Mouse (Mus musculus) heart, adult 11 months (tissue): Measurements from ENCODE around the gene Ap5z1.
A peak's percentile ranks its signal among the peaks of the same experiment; 100 is the strongest.

Experiments used
- DNase-seq: peaks from one replicate; pipeline ENCODE4 v3.0.0; 2022

Ap5z1 gene

DNA sequence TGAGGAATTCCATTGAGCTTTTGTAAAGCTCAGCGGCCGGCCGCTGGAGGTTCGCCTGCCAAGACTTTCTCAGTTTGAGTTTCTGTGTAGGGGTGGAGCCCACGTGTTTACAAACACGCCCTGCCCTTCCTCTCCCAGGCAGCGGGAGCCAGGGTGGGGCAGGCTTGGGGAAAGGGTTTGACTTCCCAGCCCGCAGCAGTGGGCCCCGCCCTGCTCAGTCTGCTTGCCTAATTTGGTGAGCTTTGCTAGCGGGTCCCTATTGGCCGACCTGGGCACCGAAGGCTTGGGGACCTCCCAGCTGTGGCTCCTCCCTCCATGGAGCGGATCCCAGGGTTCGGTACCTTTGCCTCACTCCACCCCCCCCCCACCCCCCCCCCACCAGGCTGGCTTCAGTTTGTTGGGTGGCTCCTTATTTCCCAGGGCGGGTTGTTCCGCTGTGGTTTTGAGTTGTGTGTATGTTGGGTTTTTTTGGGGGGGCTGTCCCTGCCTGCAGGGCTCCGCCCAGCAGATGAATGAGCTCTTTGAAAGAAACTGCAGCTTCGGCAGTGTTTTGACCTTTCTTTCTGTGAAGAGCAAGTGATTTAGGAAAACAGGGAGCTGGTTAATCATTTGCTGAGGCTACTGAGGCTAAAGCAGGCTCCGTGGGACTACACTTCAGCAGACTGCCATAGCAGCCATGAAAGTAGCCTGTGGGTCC, 23.1 kb upstream of the Ap5z1 start:
- peak; percentile 100 for DNase-seq

DNA sequence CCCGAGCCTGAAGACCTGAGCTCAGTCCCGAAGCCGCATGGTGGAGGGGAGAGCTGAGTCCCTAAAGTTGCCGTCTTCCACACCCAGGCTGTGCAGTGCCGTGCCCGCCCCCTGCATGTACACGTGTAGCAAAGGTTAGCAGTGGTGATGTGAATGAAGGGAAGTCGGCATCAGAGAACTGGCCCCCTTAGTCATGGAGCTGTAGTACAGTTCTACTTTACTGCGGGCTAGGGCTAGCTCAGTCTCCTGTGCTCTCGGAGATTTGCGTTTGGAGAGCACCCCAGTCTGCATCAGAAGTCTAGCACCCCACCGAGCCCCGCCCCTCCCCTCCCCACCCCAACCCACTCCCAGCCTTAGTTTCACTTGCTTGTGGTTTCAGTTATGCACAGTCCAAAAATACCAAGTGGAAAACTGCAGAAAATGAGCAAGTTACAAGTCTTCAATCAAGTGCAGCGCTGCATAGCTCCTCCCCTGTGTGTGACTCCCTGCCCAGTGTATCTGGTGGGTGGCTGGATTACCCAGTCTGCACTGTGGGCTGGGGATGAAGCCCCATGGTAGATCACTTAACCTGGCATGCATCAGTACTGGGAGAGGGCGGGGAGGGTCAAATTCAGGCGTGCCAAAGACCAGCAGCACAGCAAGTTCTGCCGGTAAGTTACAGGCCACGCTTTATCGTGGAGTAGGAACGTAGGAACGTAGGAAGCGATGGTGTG, 22.3 kb upstream of the Ap5z1 start:
- peak; percentile 95 for DNase-seq

DNA sequence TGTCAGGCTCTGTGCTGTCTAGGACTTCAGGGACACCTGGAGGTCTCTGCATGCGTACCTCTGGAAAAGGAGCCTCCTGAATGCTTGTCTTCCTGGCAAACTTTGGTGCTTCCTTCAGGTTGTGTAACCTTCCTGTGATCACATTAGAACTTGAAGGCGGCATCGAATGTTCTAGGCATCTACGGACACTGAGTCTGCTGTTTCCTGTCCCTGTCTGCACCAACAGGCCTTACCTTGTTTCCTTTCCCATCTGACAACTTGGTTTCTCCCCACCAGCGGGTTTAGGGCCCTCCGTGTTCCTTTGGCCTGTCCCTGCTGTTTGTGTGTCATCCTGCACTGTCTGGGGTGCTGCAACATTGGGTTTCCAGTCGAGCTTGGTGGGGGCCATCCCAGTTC, 21.7 kb upstream of the Ap5z1 start:
- no peak for DNase-seq

DNA sequence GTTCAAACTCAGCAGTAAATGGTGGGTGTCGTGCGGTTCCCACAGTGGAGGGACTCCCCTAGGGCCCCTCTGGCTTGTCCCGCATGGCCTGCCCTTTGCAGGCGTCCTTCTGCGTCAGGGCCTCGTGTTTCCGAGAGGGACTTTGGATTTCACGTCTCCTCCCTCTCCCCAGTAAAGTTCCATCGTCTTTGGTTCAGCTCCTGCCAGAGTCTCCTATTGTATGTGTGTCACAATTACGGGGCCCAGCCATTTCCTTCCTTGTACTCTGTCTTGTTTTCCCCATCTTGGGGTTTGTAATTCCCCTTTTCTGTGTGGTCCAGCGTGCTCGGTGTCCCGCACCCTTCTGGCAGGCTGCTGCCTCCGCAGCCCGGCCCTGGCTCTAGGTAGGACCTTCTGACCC, 20.2 kb upstream of the Ap5z1 start:
- peak; percentile 95 for DNase-seq

DNA sequence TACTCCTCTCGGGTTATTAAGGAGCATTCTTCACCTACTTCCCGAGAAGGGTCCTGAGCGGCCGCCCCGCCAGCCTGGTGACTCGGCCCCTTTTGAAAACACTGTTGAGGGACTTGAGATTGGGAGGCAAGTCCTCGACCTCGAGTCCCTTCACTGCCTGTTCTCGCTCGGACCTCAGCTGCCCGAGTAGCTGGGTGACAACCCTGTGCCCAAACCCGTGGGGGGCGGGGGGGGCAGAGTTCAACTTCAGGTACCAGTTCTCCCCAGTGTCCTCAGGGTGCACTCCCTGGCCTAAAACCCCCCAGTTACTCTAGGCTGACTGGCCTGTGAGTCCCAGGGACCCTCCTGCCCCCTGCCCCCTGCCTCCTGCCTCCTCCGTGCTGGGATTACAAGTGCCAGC, 19.8 kb upstream of the Ap5z1 start:
- peak; percentile 90 for DNase-seq

DNA sequence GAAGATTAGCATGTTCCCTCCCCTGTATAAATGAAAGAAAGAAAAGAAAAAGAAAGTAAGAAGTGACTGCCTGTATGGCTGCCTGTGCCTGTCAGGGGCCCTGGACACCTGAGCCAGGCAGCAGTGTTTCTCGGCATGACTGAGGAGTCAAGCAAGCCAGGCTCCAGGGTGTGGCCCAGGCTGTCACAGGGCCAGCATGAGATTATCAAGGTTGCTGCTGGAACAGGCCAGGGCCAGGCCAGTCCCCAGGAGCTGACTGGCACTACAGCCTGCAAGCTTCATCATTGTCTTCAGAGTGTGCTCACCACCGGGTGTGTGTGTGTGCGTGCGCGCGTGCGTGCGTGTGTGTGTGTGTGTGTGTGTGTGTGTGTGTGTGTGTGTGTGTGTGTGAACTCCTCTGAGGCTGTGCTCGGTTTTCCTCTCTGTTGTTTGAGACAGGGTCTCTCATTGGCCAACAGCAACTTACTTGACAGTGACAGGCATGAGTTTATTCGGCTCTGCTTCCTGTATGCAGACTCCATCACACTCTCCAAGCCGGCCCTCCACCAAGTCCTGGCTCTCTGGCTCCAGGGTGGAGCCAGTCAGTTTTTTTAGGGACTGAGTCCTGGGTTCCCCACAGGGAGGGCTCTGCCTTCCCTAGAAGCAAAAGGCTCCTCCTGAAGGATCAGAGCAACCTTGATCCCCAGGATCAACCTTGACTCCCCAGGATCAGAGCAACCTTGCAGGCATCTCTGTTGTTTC, 18.8 kb upstream of the Ap5z1 start:
- DNase-seq = peak; percentile 96

DNA sequence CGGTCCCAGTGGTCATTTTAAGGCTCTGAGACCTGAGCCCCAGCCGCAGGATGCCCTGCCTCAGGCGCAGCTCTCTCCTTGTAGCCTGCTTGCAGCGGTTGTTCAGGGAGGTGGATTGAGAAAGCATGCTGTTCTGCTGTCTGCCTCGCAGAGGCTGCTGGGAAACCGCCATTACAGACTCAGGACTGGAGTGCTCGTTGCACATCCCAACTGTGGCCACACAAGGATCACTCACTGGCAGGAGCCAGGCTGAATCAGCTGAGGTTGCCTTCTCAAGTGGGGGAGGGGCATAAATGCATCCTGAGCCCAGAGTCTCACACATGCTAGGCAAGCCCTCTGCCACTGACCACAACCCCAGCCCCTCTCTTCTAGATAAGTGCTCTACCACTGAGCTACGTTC, 18.0 kb upstream of the Ap5z1 start:
- DNase-seq = peak; percentile 90

DNA sequence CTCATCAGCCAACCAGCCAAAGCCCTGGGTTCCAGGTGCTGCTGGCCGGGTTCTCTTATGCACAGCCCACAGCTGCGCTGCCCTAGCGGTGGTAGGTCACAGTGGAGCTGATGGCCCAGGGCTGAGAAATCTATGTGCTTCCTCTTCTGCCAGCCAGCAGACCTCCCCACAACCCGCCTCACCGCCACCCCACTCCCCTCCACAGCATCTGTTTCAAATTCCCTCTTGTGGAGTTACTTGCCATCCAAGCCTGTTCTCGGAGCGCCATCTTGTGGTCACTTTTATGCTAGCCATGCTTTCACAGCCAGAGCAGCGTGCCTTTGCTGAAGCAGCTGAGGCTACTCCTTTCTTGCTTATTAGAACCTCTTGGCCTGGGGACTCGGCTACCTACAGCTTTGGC, 15.7 kb upstream of the Ap5z1 start:
- DNase-seq = peak; percentile 97

DNA sequence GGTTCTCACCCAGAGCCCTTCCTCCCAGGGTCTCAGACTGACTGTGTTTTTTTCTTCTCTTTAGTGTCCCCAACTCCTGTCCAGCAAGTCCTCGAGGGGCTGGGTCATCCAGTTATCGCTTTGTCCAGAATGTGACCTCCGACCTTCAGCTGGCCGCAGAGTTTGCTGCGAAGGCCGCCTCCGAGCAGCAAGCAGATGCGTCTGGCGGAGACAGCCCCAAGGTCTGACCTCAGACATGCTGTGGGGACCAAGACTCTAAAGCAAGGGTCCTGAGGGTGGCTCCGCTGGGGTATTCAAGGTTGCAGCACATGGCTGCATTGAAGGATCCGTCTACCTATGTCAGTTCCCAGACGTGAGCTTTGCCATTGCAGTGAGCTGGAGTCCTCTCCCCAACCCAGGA, 15.1 kb upstream of the Ap5z1 start:
- peak; percentile 92 for DNase-seq

DNA sequence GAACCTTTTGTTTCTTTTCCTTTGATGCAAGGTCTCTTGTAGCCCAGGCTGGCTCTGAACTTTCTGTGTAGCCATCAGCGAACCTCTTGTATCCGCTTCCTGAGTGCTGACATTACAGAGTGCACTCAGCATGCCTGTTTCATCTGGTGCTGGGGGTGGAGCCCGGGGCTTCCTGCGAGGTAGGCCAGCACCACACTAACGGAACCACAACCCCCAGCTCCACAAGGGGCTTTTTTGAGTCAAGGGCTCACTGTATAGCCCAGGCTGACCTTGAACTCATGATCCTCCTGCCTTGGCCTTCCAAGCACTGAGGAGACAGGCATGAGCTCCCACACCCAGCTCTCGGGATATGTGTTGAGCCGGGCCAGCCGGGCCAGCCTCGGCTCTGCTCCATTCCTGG, 12.9 kb upstream of the Ap5z1 start:
- peak; percentile 87 for DNase-seq

DNA sequence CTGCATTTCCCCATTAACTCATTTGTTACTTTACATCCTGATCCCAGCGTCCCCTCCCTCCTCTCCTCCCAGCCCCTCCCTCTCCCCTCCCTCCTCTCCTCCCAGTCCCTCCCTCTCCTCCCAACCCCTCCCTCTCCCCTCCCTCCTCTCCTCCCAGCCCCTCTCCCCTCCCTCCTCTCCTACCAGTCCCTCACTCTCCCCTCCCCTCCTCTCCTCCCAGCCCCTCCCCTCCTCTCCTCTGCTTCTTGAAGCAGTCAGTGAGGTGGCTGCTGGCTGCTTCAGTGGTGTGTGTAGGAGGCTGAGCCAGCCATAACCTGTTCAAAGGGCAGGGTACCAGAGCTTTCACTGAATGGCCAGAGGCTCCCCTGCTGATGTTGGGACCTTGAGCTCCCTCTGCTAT, 12.0 kb upstream of the Ap5z1 start:
- DNase-seq = no peak

DNA sequence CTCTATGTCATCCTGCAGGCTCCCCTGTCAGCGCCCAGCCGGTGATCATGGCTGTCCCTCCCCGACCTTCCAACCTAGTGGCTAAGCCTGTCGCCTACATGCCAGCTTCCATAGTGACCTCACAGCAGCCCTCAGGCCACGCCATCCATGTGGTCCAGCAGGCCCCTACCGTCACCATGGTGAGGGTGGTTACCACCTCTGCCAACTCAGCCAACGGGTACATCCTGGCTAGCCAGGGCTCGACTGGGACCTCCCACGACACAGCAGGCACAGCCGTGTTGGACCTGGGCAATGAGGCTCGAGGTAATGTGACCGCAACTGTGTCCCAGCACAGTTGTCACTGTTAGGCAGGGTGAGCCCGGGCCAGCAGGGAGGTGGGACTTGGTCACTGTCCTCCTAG, 10.0 kb upstream of the Ap5z1 start:
- peak; percentile 92 for DNase-seq

DNA sequence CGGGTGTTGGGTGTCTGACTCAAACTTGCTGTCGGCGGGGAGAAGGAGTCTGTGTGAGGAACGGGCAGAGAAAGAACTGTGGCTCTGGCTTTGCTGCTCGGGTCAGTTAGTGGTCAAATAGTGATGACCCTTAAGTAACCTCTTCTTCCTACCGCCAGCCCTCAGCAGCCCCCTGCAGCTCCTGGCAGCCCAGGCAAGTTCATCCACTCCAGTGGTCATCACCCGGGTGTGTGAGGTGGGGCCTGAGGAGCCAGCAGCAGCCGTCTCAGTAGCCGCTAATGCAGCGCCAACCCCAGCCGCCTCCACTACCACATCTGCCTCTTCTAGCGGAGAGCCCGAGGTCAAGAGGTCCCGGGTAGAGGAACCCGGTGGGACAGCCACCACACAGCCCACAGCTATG, 7.4 kb upstream of the Ap5z1 start:
- DNase-seq = peak; percentile 91

DNA sequence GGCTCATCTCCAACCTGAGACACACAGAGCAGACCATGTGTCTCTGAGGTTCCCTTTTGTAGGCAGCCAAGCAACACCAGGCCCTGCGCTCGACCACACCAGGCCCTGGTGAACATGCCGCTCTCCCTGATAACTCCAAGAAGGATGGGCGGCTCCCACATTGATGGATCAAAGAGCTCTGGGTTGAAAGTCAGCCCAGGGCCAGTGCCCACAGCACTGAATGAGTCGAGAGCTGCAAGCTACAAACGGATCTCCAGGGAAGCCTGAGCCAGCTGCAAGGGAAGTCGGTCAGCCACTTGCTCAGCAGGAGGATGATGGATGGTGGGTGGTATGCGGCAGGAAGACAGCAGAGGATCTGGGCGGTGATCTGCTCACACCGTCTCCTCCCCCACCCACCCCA, 6.4 kb upstream of the Ap5z1 start:
- DNase-seq = peak; percentile 93

DNA sequence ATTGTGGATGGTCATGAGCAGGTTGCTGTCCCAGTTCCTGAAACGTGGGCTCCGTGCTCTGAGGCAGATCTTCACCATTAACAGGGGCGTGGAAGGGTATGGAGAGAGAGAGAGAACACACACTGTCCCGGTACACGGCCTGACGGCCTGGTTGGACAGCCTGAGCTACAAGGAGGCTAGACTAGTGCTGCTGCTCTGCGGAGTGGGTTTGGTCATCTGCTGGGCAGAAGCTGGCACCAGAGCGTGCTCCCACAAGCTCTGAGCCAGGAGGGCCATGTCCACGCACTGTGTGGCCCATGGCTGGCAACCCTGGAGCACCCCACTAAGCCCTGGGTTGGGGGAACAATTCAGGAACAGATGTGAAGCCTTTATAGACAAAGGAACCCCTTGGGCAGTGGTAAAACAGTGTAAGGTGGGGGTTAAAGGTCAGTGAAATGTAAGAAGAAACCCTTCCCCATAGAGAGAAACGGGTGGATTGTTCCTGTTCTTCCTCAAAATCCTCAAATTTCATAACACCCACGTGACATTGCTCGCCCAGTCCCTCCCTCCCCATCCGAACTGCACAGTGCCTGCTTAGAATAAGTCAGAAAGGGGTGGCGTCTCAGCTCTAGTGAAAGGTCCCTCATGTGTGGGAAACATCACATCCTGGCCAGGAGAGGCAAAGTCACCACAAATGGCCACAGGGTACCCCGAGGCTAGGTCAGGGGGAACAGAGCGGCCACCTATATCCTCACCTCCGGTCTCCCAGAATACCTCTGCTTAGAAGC, 4.8 kb upstream of the Ap5z1 start:
- DNase-seq = peak; percentile 96

DNA sequence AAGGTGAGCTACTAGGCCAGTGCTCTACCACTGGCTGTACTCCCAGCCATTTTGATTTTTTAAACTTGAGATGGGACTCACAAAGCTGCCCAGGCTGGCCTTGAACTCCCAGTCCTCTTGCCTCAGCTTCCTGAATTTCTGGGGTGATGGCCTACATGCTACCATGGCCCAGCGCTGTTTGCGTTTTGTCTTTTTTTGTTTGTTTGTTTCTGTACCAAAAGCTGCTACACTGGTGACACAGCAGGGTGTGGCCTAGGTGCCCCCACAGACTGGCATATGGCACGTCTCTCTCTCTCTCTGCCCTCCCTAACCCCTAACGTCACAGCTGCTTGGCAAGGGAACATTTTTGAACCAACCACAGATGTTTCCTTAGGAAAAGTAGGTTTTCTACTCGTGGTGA, 3.9 kb upstream of the Ap5z1 start:
- DNase-seq = peak; percentile 90

DNA sequence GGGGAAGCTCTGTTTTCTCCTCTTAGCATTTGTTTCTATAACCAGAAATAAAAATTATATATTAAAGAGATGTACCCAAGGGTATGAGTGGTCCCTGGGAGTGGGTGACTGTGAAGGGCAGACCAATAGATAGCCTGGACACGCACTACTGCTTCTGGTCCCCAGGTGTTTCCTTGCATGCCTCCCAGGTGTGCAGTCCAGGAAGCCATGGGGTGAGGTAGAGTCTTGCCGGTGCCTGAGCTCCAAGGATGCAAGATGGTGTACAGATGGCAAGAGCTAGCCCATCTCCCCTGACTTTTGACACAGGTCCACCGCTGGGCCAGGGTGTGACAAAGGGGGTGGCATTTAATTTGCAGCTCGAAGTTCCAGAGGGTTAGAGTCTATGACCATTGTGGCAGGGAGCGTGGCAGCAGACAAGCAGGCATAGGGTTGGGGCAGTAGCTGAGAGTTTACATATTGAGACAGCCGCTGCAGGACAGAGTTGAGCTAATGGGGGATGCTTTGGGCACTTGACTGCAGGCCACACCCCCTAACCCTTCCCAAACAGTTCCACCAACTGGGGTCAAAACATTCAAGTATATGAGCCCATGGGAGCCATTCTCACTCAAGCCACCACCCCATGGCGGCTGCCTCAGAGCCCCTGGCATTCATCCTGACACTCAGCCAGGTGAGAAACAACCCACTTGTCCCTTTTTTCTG, 1.7 kb upstream of the Ap5z1 start:
- peak; percentile 92 for DNase-seq

DNA sequence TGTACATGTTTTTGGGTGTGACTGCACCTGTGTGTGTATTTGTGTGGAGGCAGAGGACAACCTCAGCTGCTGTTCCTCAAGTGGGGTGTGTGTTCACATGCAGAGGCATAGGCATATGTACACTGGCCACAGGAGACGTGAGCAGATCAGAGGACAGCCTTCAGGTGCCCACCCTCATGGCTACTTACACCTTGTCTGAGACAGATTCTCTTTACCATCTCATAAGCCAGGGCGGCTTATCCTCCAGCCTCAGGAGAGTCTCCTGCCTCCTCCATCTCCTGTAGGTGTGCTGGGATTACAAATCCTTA, 1.1 kb upstream of the Ap5z1 start:
- DNase-seq = peak; percentile 92

DNA sequence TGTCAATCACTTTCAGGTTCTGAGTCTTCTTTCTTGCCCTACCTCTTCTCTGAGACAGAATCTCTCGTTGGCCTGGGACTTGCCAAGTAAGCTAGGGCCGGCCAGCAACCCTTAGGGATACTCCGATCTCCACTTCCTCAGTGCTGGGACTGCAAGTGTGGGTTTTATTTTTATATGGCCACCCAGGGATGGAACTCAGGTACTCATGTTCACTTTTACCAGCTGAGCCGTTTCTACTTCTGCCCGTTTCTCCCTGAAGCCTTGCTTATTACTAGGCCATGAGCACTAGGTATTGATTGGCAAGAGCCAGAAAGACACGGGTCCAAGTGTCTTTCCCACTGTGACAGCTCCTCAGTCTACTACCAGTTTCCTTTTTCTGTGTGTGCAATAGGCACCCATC, 733 bp upstream of the Ap5z1 start:
- peak; percentile 93 for DNase-seq

DNA sequence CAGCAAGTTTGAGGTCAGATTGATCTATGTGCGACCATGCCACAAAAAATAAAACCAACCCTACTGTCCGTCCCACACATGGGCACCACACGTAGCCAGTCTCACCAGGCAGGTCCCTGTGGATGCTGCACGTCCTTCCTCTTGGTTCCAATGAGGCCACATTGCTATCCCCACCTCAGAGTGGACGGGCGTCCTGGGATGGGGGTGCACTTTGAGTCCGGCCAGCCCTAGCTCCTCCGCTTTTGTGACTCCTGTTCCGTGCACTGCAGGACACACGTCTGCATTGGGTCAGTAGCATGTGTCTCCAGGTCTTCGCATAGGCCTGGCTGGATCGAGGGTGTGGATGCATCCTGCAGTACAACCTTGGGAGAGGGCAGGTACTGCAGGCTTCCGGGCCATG, 4.6 kb downstream of the Ap5z1 start:
- DNase-seq = peak; percentile 91

DNA sequence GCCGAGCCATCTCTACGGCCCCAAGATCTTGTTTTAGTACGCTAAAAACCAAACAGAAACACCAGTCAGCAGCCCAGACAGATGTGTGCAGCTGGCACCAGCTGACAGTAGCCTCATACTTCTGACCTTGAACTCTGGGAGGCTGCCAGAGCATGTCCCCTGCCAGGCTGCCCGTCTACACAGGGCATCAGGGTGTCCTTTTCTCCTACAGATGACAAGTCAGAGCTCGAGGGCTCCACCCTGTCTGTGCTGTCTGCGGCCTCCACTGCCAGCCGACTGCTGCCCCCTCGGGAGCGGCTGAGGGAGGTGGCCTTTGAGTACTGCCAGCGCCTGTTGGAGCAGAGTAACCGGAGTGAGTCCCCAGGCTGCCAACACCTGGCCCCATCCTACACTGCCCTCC, 6.1 kb downstream of the Ap5z1 start:
- DNase-seq = peak; percentile 95

DNA sequence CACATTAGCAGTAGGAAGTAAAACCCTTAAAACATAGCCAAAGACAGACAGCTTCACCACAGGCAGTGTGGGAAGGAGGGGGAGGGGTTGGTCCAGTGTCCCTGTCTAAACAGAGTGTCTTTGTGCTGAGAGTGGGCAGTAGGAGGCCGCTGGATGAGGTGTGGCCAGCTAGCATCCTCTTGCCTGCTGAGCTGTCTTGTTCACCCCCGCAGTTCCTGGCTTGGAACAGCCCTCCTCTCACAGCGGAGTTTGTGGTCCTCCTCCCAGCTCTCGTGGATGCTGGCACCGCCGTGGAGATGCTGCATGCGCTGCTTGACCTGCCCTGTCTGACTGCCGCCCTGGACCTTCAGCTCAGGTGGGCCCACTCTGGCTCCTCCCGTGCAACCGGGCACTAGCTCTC, 10.0 kb downstream of the Ap5z1 start:
- peak; percentile 85 for DNase-seq

DNA sequence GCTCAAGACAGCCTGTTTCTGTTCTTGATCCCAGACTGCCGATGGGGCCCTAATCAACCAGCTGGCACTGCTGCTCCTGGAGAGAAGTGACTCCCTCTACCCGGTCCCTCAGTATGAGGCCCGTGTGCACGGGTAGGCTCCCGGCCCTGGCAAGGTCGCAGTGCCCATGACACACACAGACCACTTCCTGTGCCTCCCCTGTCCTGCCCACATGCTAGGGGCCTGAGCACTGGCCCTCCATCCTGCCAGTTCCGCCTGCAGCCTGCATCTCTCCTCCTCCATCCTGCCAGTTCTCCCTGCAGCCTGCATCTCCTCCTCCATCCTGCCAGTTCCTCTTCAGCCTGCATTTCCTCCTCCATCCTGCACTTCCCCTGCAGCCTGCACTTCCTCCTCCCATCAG, 11.9 kb downstream of the Ap5z1 start:
- DNase-seq = no peak
